Mouse (Mus musculus): ENCODE measurements at regions not wholly inside any gene's neighbourhood (a gene's known extent, or its start where the extent isn't known, plus 50 kb on each side); places are given as distances from the start of the nearest gene placed in this dataset.

- DNase-seq (ENCODE audit: low spot score in 2 of 2), result no peak
Measured at GRCm38 (mm10) chr16:47289730-47290129, 791.4 kb upstream of the Nectin3 start.

- DNase-seq (ENCODE audit: low spot score in 2 of 2), result peak in 1 of 2 experiments; percentile 2
Measured at GRCm38 (mm10) chr16:47266744-47267686, 768.7 kb upstream of the Nectin3 start.
